Mouse (Mus musculus): ENCODE data around the gene Vmn2r8. TPM values are rescaled to one million over a fixed set of nuclear protein-coding genes. Genes with fewer than 3 reads are reported as not detected.

Vmn2r8 gene
- polyA plus RNA-seq, 1 experiment from 2014 or later: not detected

DNA sequence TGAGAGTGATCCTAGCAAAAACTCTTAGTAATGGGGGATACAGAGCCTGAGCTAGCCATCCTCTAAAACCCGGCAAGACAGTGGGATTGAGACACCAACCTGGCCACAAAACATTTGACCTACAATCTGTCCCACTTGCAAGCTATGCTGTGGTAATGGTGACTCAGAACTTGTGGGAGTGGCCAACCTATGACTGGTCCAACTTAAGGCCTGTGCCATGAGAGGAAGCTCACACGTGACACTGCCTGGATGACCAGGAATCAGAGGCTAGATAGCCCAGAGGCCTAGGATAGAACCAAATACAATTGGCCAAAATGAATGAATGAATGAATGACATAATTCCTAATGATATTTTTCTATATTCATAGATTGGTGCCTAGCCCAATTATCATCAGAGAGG is 66.8 kb downstream of the Vmn2r8 start:
- H3K9ac ChIP-seq (replicated peaks; ENCODE audit: low read length): no peak overlapping the region
- DNase-seq (ENCODE audit: low spot score): no peak
- no peak overlapping the region for H3K4me3 ChIP-seq (ENCODE audit: low read depth, low read length)
- no peaks in the 10 kb centered on the region for H3K36me3 ChIP-seq (replicated peaks; ENCODE audit: control insufficient read depth, insufficient read depth, low read depth, low read length)
- no peak overlapping the region for H3K27ac ChIP-seq (replicated peaks; ENCODE audit: low read depth, low read length)
- H3K4me1 ChIP-seq (ENCODE audit: control insufficient read depth, insufficient read depth, low read length): no peaks in the 10 kb centered on the region
- no peaks in the 10 kb centered on the region for H3K27me3 ChIP-seq (ENCODE audit: control insufficient read depth, insufficient read depth, low read length)
- no peak overlapping the region for H3K4me2 ChIP-seq (ENCODE audit: low read depth, low read length)
- H3K9me3 ChIP-seq (replicated peaks; ENCODE audit: control insufficient read depth, low read length): no peaks in the 10 kb centered on the region
- WGBS: 83% methylated on average over 2 of the region's 2 CpGs
- ATAC-seq (replicated peaks; ENCODE audit: insufficient number of reproducible peaks, low FRiP score, low TSS enrichment, low read depth): no peak

Other genes with a start within 250 kb of the Vmn2r8 start
- 45.5 and 46.7 TPM in 2 replicates for gene Gak, start 179.1 kb downstream of the Vmn2r8 start, polyA plus RNA-seq (2014; fragmentation: Nextera tagmentation; extraction: Ambion mirVana)
- 21.0 and 21.9 TPM in 2 replicates for gene Tmem175, start 179.1 kb downstream of the Vmn2r8 start, polyA plus RNA-seq (2014; fragmentation: Nextera tagmentation; extraction: Ambion mirVana)
- 9.6 and 10.4 TPM in 2 replicates for gene Idua, start 148.5 kb downstream of the Vmn2r8 start, polyA plus RNA-seq (2014; fragmentation: Nextera tagmentation; extraction: Ambion mirVana)
- gene Dgkq, start 139.2 kb downstream of the Vmn2r8 start, polyA plus RNA-seq (2014; fragmentation: Nextera tagmentation; extraction: Ambion mirVana): 7.1 and 7.4 TPM in 2 replicates
- 0.38 and 0.71 TPM in 2 replicates for gene Slc26a1, start 133.3 kb downstream of the Vmn2r8 start, polyA plus RNA-seq (2014; fragmentation: Nextera tagmentation; extraction: Ambion mirVana)
- gene Fgfrl1, start 116.5 kb downstream of the Vmn2r8 start, polyA plus RNA-seq (2014; fragmentation: Nextera tagmentation; extraction: Ambion mirVana): 21.4 and 22.4 TPM in 2 replicates
- gene Rnf212, start 33.9 kb downstream of the Vmn2r8 start, polyA plus RNA-seq (2014; fragmentation: Nextera tagmentation; extraction: Ambion mirVana): 0.69 and 0.88 TPM in 2 replicates
- not detected in 2 replicates for gene Tmed11, start 13.5 kb downstream of the Vmn2r8 start, polyA plus RNA-seq (2014; fragmentation: Nextera tagmentation; extraction: Ambion mirVana)
- gene Vmn2r9, start 43.8 kb upstream of the Vmn2r8 start, polyA plus RNA-seq (2014; fragmentation: Nextera tagmentation; extraction: Ambion mirVana): not detected in 2 replicates
- gene Vmn2r10, start 197.7 kb upstream of the Vmn2r8 start, polyA plus RNA-seq (2014; fragmentation: Nextera tagmentation; extraction: Ambion mirVana): not detected in 2 replicates